Mouse (Mus musculus) erythroblast, embryonic 14.5 days (primary cell): ENCODE measurements at regions not wholly inside any gene's neighbourhood (a gene's known extent, or its start where the extent isn't known, plus 50 kb on each side); places are given as distances from the start of the nearest gene placed in this dataset.
"Not testable (repeated sequence)": the region's sequence is repeated elsewhere in the genome, so short reads cannot be mapped to it uniquely, and the experiment has no call there.

Experiments used
- H3K27me3 ChIP-seq: 2 replicates; pipeline ENCODE4 v1.6.1; 2012; ENCODE audit warnings: inconsistent platforms; ENCODE audit not compliant: control insufficient read depth
- H3K36me3 ChIP-seq: 2 replicates; pipeline ENCODE4 v1.6.1; 2012; ENCODE audit warnings: mild to moderate bottlenecking, inconsistent platforms; ENCODE audit not compliant: control insufficient read depth
- H3K4me1 ChIP-seq: 2 replicates; pipeline ENCODE4 v1.6.1; 2012; ENCODE audit warnings: inconsistent platforms; ENCODE audit not compliant: control insufficient read depth
- H3K4me3 ChIP-seq: replicated peaks from 2 replicates; pipeline ENCODE3; 2012; ENCODE audit warnings: moderate library complexity, mild to moderate bottlenecking, inconsistent platforms
- H3K9me3 ChIP-seq: 2 replicates; pipeline ENCODE4 v1.6.1; 2012; ENCODE audit warnings: low read length, inconsistent platforms, mixed read lengths; ENCODE audit not compliant: control insufficient read depth
- GATA1 ChIP-seq: IDR thresholded peaks from 2 replicates; pipeline ENCODE4 v1.6.1; 2012; ENCODE audit warnings: low read length, inconsistent platforms, mixed read lengths
- TAL1 ChIP-seq: IDR thresholded peaks from 3 replicates; pipeline ENCODE4 v1.6.1; 2012; ENCODE audit warnings: low read length, inconsistent platforms, mixed read lengths

DNA sequence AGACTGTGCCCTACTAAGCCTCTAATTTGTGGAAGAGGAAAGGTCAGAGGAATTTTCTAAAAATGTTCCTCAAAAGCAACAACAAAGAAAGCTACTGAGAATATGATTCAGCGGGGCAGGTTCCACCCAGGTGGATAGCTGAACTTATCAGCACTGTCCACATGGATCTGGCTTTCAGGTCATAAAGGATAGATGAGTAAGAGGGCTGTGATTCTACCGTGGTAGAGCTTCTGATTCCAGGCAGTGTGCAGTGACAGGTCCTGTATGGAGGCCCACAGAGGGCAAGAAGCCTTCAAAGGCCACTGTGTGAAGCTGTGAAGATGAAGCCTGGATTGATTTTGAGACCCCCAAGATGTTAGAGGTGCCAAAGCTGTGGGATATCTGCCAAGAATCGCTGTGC, 51.8 kb downstream of the Teddm3 start:
- not testable (repeated sequence) for H3K4me3 ChIP-seq, H3K4me1 ChIP-seq, H3K36me3 ChIP-seq, H3K27me3 ChIP-seq, H3K9me3 ChIP-seq

DNA sequence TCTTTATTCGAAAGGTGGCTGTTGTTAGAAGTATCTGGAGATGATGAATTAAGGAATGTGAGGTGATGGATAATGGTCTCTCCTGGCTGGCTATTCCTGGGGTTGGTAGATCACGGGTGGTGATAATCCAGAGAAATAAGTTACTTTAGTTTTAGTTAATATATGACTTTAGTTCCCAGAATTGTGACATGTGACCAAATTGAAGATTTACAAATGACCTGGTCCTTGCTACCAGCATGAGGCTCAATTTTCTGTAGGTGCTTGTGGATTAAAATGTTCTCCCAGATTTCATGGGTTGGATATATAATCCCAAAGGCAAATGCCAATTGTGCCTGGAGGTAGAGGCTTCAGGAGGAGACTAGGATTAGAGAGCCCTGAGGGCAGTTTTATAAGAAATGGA, 53.7 kb downstream of the Teddm3 start:
- H3K4me3 ChIP-seq, H3K9me3 ChIP-seq, H3K4me1 ChIP-seq, H3K27me3 ChIP-seq, H3K36me3 ChIP-seq: not testable (repeated sequence)

DNA sequence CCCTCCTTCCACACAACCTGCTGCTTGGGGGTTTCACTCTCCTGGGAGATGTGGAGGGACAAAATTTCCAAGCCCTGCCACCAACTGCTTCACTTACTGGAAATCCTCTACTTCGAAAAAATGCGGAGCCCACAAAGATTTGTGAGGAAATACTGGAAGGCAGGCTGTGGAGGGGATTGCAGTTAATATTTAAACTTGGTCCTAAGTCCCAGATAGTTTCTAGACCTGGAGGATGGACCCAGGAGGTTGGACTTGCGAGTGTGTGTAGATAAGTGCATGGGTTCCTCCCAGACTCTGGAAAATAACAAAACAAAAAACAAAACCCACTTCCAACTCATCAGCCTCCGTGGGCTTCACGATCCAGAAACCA, 79.0 kb downstream of the Teddm3 start:
- Histone ChIP-seq H3K27me3 (no peaks in the 10 kb centered on the region), H3K9me3 (no peaks in the 10 kb centered on the region), H3K4me1 (no peaks in the 10 kb centered on the region), H3K4me3 (no peak overlapping the region), H3K36me3 (no peaks in the 10 kb centered on the region)
- TF ChIP-seq GATA1 (no peak), TAL1 (no peak)

DNA sequence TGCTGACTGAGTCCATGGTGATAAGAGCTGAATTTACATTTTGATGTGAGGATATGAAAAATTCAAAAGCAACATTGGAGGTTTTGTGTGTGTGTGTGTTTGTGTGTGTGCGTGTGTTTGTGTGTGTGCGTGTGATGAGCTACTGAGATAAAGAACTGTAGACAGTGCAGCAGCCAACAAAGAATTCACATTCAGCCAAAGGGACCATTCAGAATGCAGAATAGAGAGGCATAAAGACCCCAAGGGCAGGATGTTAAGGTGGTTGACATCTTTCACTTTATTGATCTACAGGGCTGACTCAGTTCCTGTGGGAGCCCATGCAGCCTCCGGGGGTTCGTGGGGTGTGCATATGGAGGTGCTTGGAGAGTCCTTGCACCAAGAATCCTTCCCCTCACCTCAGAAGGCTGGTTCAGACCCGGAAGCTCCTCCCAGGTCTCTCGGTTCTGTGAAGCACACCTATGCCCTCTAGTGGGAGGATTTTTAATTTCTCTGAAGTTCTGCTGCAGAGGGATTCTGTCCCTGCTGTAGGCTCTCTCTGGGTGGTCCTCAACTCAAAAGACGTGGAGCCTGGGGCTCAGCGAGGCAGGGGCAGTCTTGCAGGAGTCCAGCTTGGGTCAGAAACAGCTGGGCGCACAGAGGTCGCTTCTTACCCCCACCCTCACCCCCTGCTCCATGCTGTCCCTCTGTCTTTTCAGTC, 79.6 kb downstream of the Teddm3 start:
- H3K27me3 ChIP-seq, H3K4me1 ChIP-seq, H3K4me3 ChIP-seq, H3K9me3 ChIP-seq, H3K36me3 ChIP-seq: not testable (repeated sequence)

DNA sequence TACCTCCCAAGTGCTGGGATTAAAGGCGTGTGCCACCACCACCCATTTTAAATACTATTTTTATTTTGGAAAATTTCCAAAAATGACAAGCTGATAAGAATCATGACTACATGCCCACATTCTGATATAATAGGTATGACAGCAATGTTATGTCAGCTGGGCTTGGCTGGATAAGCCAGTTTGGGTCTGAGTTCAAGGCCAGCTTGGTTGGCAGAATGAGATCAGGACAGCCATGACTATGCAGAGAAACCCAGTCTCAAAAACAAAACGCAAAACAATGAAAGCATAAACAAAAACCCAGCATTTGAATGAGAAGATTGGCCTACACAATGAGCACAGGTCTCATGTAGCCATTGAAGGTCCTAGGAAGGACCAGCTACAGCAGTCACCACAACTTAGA, 93.6 kb downstream of the Teddm3 start:
- H3K4me1 ChIP-seq, result no peaks in the 10 kb centered on the region
- TF ChIP-seq TAL1, result no peak
- TF ChIP-seq GATA1, result no peak
- no peaks in the 10 kb centered on the region for H3K27me3 ChIP-seq
- H3K36me3 ChIP-seq, result no peaks in the 10 kb centered on the region
- peaks cover 9% of the 10 kb centered on the region for H3K9me3 ChIP-seq
- H3K4me3 ChIP-seq, result no peak overlapping the region

DNA sequence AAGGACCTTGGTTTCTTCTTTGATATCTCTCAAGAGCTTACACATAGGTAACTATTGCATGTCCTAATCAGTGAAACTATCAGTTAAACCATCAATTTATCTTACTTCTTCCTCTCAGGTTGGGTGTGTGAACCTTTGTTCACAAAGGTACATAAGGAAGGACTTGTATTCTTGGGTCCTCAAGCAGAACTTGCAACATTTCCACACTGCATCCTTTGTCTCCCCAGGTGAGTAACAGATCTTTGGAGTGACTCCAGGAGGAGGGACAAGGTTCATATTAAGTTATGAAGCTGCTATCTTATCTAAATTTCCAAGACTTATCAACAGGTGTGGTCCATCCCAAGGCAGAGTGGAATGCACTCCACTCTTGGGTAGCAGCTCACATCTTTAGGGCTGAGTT, 99.0 kb downstream of the Teddm3 start:
- Histone ChIP-seq H3K27me3 (no peaks in the 10 kb centered on the region), H3K4me3 (no peak overlapping the region), H3K4me1 (no peaks in the 10 kb centered on the region), H3K36me3 (no peaks in the 10 kb centered on the region), H3K9me3 (peaks cover 31% of the 10 kb centered on the region)
- TF ChIP-seq GATA1, result no peak
- TF ChIP-seq TAL1, result no peak

DNA sequence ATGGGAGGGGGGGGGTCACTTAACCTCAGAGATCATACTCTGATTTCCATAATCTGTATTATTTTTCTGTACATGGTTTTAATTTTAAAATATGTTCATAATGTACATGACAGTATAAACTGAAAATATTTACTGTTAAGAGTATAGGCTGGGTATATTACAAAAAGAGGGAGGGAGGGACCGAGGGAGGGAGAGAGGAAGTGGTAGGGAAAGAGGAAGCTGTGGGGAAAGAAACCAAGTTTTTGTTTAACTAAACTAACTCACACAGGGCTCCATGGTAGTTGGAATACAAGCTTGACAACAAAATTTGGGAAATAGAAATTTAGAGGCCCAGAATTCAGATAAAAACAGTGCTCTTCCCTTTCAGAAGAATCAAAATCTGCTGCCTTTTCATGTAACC, 131.7 kb downstream of the Teddm3 start:
- H3K27me3 ChIP-seq, H3K36me3 ChIP-seq, H3K4me1 ChIP-seq, H3K4me3 ChIP-seq: not testable (repeated sequence)
- peaks cover 10% of the 10 kb centered on the region for H3K9me3 ChIP-seq

DNA sequence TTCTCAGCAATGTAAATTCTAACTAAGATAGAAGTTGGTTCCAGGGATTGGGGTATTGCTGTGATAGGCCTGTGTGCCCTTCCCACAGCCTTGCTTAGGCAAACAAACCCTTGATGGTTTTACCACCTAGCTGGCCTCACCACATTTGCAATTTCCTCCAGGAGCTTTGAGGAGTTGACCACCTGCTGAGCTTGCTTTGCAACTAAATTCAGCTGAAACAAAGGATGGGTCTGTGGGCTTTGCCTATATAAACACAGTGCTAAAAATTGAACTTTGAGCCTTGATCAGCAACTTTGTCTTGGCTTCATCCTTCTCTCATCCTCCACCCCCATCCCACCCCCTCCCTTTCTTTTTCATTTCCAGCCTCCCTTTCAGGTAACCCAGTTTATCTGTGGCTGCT, 148.9 kb downstream of the Teddm3 start:
- Histone ChIP-seq H3K4me3 (no peak overlapping the region), H3K27me3 (no peaks in the 10 kb centered on the region), H3K9me3 (peaks cover 6% of the 10 kb centered on the region), H3K36me3 (no peaks in the 10 kb centered on the region), H3K4me1 (no peaks in the 10 kb centered on the region)
- TF ChIP-seq GATA1, result no peak
- no peak for TF ChIP-seq TAL1

DNA sequence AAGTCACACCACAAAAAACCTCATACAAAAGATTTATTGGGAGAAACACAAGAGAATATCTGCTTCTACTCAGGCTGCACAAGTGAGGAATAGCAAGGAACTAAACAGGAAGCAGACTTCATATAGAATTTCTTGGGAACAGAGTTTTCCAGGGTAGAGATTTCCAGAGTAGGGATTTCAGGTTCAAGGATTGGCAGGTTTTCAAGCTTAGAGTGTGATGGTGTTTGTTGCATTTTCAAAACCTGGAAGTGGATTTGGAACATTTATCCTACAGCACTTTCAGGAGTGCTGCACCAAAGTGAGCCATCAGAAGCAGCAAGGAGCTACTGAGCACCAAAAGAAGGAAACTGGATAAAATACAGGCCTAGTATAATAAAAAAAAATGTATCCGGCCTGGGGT, 152.7 kb downstream of the Teddm3 start:
- Histone ChIP-seq H3K4me3 (no peak overlapping the region), H3K36me3 (no peaks in the 10 kb centered on the region), H3K27me3 (no peaks in the 10 kb centered on the region), H3K4me1 (no peaks in the 10 kb centered on the region), H3K9me3 (peaks cover 6% of the 10 kb centered on the region)
- no peak for TF ChIP-seq GATA1
- no peak for TF ChIP-seq TAL1

DNA sequence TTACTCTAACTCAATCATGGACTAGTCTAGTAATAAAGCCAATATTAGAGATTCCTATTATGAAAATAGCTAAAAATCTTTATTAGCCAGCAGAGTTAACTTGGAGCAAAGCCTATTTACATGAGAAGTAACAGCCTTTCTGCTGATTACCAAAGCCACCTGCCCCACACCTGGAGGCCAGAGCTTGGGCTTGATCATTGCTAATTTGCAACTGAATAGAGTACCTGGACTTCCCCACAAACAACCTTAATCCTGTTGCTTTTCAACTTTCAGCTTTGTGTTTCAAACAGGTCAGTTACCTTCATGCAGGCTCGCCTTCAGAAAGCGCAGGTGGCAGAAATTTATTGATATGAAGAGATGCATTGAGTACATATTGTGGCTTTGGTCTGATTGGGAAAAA, 163.3 kb downstream of the Teddm3 start:
- TF ChIP-seq GATA1 (no peak), TAL1 (no peak)
- Histone ChIP-seq H3K27me3 (no peaks in the 10 kb centered on the region), H3K36me3 (no peaks in the 10 kb centered on the region)

DNA sequence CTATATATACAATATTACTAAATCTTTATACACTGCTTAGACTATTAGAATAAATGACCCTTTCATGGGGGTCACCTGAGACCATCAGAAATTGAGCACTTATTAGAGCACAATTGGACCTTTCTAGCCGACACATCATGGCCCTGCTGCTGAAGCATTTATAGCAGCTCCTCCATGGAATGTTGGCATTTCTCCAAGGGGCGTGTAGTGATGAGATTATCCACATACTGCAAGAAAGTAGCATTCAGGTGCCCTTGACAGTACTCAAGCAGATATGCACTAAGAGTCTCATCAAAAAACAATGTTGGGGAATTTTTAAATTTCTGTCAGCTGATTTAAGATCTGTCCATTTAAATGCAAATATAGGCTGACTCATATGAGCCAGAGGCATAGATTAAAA, 178.4 kb downstream of the Teddm3 start:
- no peak for TF ChIP-seq GATA1
- no peak for TF ChIP-seq TAL1
- no peaks in the 10 kb centered on the region; the same call in 1 of the 2 replicates for H3K4me1 ChIP-seq

More for the DNA sequence above, 163.3 kb downstream of the Teddm3 start:
- no peaks in the 10 kb centered on the region for H3K4me1 ChIP-seq
- peaks cover 2% of the 10 kb centered on the region; the same call in 1 of the 2 replicates for H3K9me3 ChIP-seq
- H3K4me3 ChIP-seq, result no peak overlapping the region

More for the DNA sequence above, 178.4 kb downstream of the Teddm3 start:
- no peak overlapping the region for H3K4me3 ChIP-seq
- H3K36me3 ChIP-seq, result no peaks in the 10 kb centered on the region
- no peaks in the 10 kb centered on the region for H3K9me3 ChIP-seq
- H3K27me3 ChIP-seq, result no peaks in the 10 kb centered on the region
